Mouse (Mus musculus) T-helper 2 cell (primary cell): Measurements from ENCODE around the gene Nlk.
"Not testable (repeated sequence)": the region's sequence is repeated elsewhere in the genome, so short reads cannot be mapped to it uniquely, and the experiment has no call there.

Source experiments
- in situ Hi-C: fragments of 300-600 bp; cut with MboI, MseI; formaldehyde crosslinking; loops from one replicate; pipeline ENCODE4 v1.15.1; 2025; ENCODE audit warnings: high pct_unique_total_duplicates

Nlk gene

GRCm38 (mm10) chr11:78600051-78600450 is 97.1 kb downstream of the Nlk start:
- in situ Hi-C loops = loop anchor here (10.0 kb wide), 1 partner anchor 135 kb away; no protein-coding TSS in a partner anchor

GRCm38 (mm10) chr11:78598763-78599415 is 98.3 kb downstream of the Nlk start:
- in situ Hi-C loops = no loop called here

GRCm38 (mm10) chr11:78596750-78597149 is 100.4 kb downstream of the Nlk start:
- in situ Hi-C loops = no loop called here

GRCm38 (mm10) chr11:78595773-78596172 is 101.4 kb downstream of the Nlk start:
- in situ Hi-C loops = no loop called here

- in situ Hi-C loops = no loop called here
Observed at GRCm38 (mm10) chr11:78594271-78594964, 102.8 kb downstream of the Nlk start.

- in situ Hi-C loops = not testable (repeated sequence)
Observed at GRCm38 (mm10) chr11:78587677-78588076, 109.5 kb downstream of the Nlk start.

- in situ Hi-C loops = no loop called here
Observed at GRCm38 (mm10) chr11:78586099-78586498, 111.1 kb downstream of the Nlk start.

GRCm38 (mm10) chr11:78582848-78583247 is 114.3 kb downstream of the Nlk start:
- in situ Hi-C loops = loop anchor here (5.0 kb wide), 1 partner anchor 229 kb away; no protein-coding TSS in a partner anchor

- in situ Hi-C loops = no loop called here
Observed at GRCm38 (mm10) chr11:78574975-78575374, 122.2 kb downstream of the Nlk start.

GRCm38 (mm10) chr11:78574536-78574935 is 122.6 kb downstream of the Nlk start:
- in situ Hi-C loops = no loop called here

- in situ Hi-C loops = not testable (repeated sequence)
Observed at GRCm38 (mm10) chr11:78574031-78574430, 123.1 kb downstream of the Nlk start.

GRCm38 (mm10) chr11:78571854-78572253 is 125.3 kb downstream of the Nlk start:
- in situ Hi-C loops = no loop called here

GRCm38 (mm10) chr11:78571441-78571840 is 125.7 kb downstream of the Nlk start:
- in situ Hi-C loops = no loop called here

GRCm38 (mm10) chr11:78569806-78570205 is 127.4 kb downstream of the Nlk start:
- in situ Hi-C loops = no loop called here

- in situ Hi-C loops = no loop called here
Observed at GRCm38 (mm10) chr11:78568827-78569226, 128.3 kb downstream of the Nlk start.

GRCm38 (mm10) chr11:78567614-78568013 is 129.6 kb downstream of the Nlk start:
- in situ Hi-C loops = no loop called here

- in situ Hi-C loops = no loop called here
Observed at GRCm38 (mm10) chr11:78566775-78567174, 130.4 kb downstream of the Nlk start.

GRCm38 (mm10) chr11:78560447-78560846 is 136.7 kb downstream of the Nlk start:
- in situ Hi-C loops = no loop called here

GRCm38 (mm10) chr11:78557241-78557640 is 139.9 kb downstream of the Nlk start:
- in situ Hi-C loops = no loop called here

GRCm38 (mm10) chr11:78556070-78556469 is 141.1 kb downstream of the Nlk start:
- in situ Hi-C loops = no loop called here

GRCm38 (mm10) chr11:78555623-78556022 is 141.6 kb downstream of the Nlk start:
- in situ Hi-C loops = no loop called here

- in situ Hi-C loops = no loop called here
Observed at GRCm38 (mm10) chr11:78551059-78551398, 146.1 kb downstream of the Nlk start.
